Mouse (Mus musculus) megakaryocyte, embryonic 14.5 days (primary cell): Measurements from ENCODE around the gene Rmi2.

Experiments used
- FLI1 ChIP-seq: IDR thresholded peaks from 2 replicates; pipeline ENCODE4 v1.6.1; 2012; ENCODE audit warnings: low read length, inconsistent platforms, mixed read lengths
- GATA1 ChIP-seq: IDR thresholded peaks from 3 replicates; pipeline ENCODE4 v1.6.1; 2012; ENCODE audit warnings: mixed read lengths, low read length, inconsistent platforms, borderline replicate concordance

GRCm38 (mm10) chr16:10939932-10940331 is 105.1 kb downstream of the Rmi2 start:
- TF ChIP-seq GATA1 = no peak
- TF ChIP-seq FLI1 = no peak
